Mouse (Mus musculus) hindbrain, embryonic 13.5 days (tissue): ENCODE results near the gene Glt1d1. TPM values are rescaled to one million over a fixed set of nuclear protein-coding genes. Genes with fewer than 3 reads are reported as not detected.

Experiments used
- ATAC-seq: fragments of 200-750 bp; cut with Nextera tagmentation; 2 replicates; pipeline ENCODE4 v1.8.0; 2017; ENCODE audit warnings: moderate TSS enrichment; ENCODE audit not compliant: low FRiP score
- H3K27ac ChIP-seq: fragments of 300-500 bp; sonication (generic); 2 replicates; pipeline ENCODE4 v1.5.1; 2015; ENCODE audit warnings: inconsistent platforms, mild to moderate bottlenecking, moderate library complexity
- H3K27me3 ChIP-seq: fragments of 300-500 bp; sonication (generic); 2 replicates; pipeline ENCODE4 v1.6.1; 2015; ENCODE audit warnings: mild to moderate bottlenecking, inconsistent platforms
- H3K36me3 ChIP-seq: fragments of 300-500 bp; sonication (generic); 2 replicates; pipeline ENCODE4 v1.6.1; 2015; ENCODE audit warnings: mild to moderate bottlenecking, inconsistent platforms
- H3K4me1 ChIP-seq: fragments of 300-500 bp; sonication (generic); replicated peaks from 2 replicates; pipeline ENCODE4 v1.6.1; 2015; ENCODE audit warnings: inconsistent platforms
- H3K4me2 ChIP-seq: fragments of 300-500 bp; sonication (generic); 2 replicates; pipeline ENCODE4 v1.6.1; 2015; ENCODE audit warnings: inconsistent platforms, mild to moderate bottlenecking, moderate library complexity
- H3K4me3 ChIP-seq: fragments of 300-500 bp; sonication (generic); 2 replicates; pipeline ENCODE4 v1.5.1; 2015; ENCODE audit warnings: mild to moderate bottlenecking, inconsistent platforms
- H3K9ac ChIP-seq: fragments of 300-500 bp; sonication (generic); 2 replicates; pipeline ENCODE4 v1.6.1; 2015; ENCODE audit warnings: mild to moderate bottlenecking, inconsistent platforms
- H3K9me3 ChIP-seq: fragments of 300-500 bp; sonication (generic); 2 replicates; pipeline ENCODE4 v1.6.1; 2016; ENCODE audit warnings: inconsistent platforms
- WGBS: fragments of 180-500 bp; shearing (Covaris S2); methylation state at CpG from one replicate; pipeline ENCODE4 v1.1.7; 2015; 5-methylcytosine and 5-hydroxymethylcytosine counted together
- polyA plus RNA-seq: library from polyadenylated mRNA; unstranded; fragments of >200 nt; fragmentation: Nextera tagmentation; extraction: Ambion mirVana; gene quantifications from 2 replicates; pipeline ENCODE4 v1.2.1, GENCODE M21; 2015

Glt1d1 gene
- polyA plus RNA-seq, 1 experiment from 2014 or later: 0.77 TPM

DNA sequence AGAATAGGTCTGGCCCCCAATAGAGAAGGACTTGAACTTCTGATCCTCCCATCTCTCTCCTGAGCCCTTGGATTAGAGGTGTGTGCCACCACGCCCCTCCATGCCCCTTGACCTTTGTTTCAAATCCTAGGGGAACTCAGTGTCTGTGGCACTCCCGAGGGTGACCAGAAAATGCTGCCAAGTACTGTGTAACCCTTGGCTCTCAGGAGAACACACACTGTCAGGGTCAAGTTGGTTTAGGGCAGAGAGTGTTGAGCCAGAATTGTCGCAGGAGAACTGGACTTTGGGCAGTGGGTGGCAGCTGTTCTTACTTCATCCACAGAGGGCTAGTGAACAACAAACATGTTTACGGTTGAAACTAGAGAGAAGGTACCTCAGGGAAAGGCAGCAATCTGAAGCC lies 5.6 kb downstream of the Glt1d1 start:
- H3K9ac ChIP-seq: no peak overlapping the region
- H3K9me3 ChIP-seq: no peaks in the 10 kb centered on the region
- no peak overlapping the region for H3K4me2 ChIP-seq
- 69% methylated on average over 4 of the region's 4 CpGs for WGBS
- H3K4me1 ChIP-seq: peaks cover 6% of the 10 kb centered on the region
- ATAC-seq: no peak
- H3K27ac ChIP-seq: no peak overlapping the region
- no peaks in the 10 kb centered on the region; the same call in 1 of the 2 replicates for H3K27me3 ChIP-seq
- H3K36me3 ChIP-seq: no peaks in the 10 kb centered on the region
- no peak overlapping the region for H3K4me3 ChIP-seq

DNA sequence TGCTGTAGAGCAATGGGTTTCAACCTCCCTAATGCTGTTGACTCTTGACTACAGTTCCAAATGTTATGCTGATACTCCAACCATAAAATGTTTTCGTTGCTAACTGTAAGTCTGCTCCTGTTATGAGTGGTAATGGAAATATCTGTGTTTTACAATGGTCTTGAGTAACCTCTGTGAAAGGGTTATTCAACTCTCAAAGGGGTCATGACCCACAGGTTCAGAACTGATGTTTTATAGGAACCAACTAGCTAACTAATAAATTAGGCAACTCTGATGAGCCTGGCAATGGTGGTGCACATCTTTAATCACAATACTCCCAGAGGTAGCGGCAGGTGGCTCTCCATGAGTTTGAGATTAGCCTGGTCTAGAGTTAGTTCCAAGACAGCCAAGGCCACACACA lies 6.1 kb downstream of the Glt1d1 start:
- no peaks in the 10 kb centered on the region for H3K36me3 ChIP-seq
- no peak for ATAC-seq
- no peak overlapping the region for H3K4me2 ChIP-seq
- no peak overlapping the region for H3K4me3 ChIP-seq
- H3K27ac ChIP-seq: no peak overlapping the region
- H3K27me3 ChIP-seq: no peaks in the 10 kb centered on the region; the same call in 1 of the 2 replicates
- H3K4me1 ChIP-seq: peaks cover under 1% of the 10 kb centered on the region
- WGBS: 93% methylated on average over 2 of the region's 2 CpGs
- H3K9ac ChIP-seq: no peak overlapping the region
- H3K9me3 ChIP-seq: no peaks in the 10 kb centered on the region

DNA sequence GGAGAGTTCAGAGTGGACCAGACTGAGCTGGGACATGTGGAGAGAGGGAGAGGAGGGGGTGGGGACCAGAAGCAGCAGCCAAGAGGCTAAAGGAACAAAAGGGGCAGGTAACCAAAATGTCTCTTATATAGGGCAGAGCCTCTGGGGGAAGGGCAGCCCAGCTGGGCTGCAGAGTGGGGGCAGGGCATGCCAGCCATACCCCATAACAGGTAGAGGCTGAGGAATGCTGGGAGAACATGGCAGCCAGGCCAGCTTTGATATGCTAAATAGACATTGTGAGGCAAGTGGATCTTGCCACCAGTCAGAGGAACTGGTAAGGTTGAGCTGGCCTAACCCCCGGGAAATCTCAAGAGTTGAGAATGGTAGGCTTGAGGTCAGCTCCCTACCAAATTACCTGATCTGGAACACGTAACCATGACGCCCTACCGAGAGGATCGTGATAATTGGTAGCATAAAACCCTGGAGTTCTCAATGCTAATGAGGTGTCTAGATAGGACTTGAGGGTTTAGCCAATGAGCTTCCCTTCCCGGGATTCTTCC lies 7.1 kb downstream of the Glt1d1 start:
- WGBS: 89% methylated on average over 6 of the region's 6 CpGs
- H3K27me3 ChIP-seq: no peaks in the 10 kb centered on the region

DNA sequence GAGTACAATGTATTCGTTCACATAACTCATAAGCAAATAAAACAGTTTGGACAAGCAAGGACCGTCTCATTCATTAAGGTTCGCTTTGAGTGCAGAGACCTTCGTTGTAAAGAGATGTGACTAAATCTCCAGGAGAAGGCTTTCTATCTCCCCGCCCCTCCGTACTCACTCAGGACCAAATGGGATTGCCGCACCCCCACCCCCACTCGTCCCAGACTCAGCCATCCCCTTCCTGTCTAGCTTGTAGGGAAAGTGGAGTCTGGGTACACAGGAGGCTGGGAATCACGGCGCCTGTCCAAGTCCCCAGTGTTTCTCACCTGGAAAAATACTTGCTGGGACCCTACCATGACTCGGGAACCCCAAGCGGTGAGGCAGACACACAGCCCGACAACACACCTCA lies 7.6 kb downstream of the Glt1d1 start:
- Histone ChIP-seq H3K4me1 (no peaks in the 10 kb centered on the region), H3K36me3 (no peaks in the 10 kb centered on the region), H3K4me2 (no peak overlapping the region), H3K9me3 (0 out of 2 replicates have a peak, but pooled peaks cover 3% of the 10 kb centered on the region), H3K9ac (no peak overlapping the region), H3K27ac (no peak overlapping the region), H3K27me3 (no peaks in the 10 kb centered on the region), H3K4me3 (no peak overlapping the region)
- 94% methylated on average over 13 of the region's 13 CpGs for WGBS
- ATAC-seq: no peak

More for the DNA sequence above, 7.1 kb downstream of the Glt1d1 start:
- Histone ChIP-seq H3K9me3 (0 out of 2 replicates have a peak, but pooled peaks cover 3% of the 10 kb centered on the region), H3K27ac (no peak overlapping the region), H3K4me1 (no peaks in the 10 kb centered on the region), H3K9ac (no peak overlapping the region), H3K36me3 (no peaks in the 10 kb centered on the region), H3K4me2 (no peak overlapping the region), H3K4me3 (no peak overlapping the region)
- ATAC-seq: no peak

DNA sequence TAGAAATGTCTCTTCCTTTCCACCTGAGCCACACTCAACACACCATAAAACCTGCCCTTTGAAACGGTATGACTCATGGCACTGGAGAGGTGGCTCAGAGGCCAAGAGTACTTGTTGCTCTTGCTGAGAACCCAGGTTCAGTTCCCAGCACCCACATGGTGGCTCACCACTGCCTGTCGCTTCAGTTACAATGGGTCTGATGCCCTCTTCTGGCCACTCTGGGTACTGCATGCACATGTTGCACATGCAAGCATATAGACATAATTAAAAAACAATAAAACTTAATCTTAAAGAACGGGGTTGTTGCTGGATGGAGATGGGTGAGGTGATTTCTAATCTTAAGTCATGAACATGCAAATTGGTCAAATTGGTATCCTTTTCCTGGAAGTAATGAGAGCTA lies 8.3 kb downstream of the Glt1d1 start:
- Histone ChIP-seq H3K9me3 (0 out of 2 replicates have a peak, but pooled peaks cover 3% of the 10 kb centered on the region), H3K27me3 (no peaks in the 10 kb centered on the region)
- ATAC-seq: no peak

DNA sequence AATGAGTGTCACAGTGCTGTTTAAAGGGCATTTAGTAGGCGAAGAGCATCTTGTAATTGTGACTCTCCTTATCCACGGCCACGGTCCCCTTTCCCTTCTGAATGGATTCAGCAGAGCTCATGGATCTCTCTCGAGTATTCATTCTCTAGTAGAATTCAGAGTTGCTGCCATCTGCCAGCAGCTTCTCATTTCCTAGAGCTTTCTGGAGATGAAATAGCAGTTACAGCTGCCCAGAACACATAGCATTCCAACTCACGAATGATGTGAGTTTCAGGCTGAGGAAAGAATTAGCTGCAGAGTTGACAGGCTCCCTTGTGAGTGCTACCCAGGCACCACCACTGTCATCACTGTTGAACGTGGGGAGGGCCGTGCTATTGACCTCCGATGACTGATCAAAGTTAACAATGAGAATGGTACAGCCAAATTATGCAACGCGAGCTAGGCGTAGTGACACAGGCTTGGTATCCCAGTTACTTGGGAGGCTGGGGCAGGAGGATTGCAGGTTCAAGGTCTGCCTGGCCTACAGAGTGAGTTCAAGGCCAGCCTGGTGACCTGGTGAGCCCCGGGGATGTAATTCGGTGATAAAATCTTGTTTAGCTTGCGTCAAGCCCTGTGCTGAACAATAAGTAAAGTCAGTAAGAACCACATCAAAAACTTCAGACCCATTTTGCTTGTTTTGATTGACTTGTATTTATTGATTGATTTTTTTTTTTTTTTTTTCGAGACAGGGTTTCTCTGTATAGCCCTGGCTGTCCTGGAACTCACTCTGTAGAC lies 9.3 kb downstream of the Glt1d1 start:
- no peaks in the 10 kb centered on the region for H3K4me1 ChIP-seq
- no peaks in the 10 kb centered on the region for H3K36me3 ChIP-seq
- ATAC-seq: no peak
- H3K27ac ChIP-seq: no peak overlapping the region
- no peak overlapping the region for H3K4me2 ChIP-seq
- no peaks in the 10 kb centered on the region for H3K27me3 ChIP-seq
- 0 out of 2 replicates have a peak, but pooled peaks cover 3% of the 10 kb centered on the region for H3K9me3 ChIP-seq
- no peak overlapping the region for H3K4me3 ChIP-seq
- 92% methylated on average over 15 of the region's 15 CpGs for WGBS
- H3K9ac ChIP-seq: no peak overlapping the region

More for the DNA sequence above, 8.3 kb downstream of the Glt1d1 start:
- WGBS: 97% methylated on average over 3 of the region's 3 CpGs
- Histone ChIP-seq H3K4me2 (no peak overlapping the region), H3K36me3 (no peaks in the 10 kb centered on the region), H3K4me3 (no peak overlapping the region), H3K27ac (no peak overlapping the region), H3K4me1 (no peaks in the 10 kb centered on the region), H3K9ac (no peak overlapping the region)

DNA sequence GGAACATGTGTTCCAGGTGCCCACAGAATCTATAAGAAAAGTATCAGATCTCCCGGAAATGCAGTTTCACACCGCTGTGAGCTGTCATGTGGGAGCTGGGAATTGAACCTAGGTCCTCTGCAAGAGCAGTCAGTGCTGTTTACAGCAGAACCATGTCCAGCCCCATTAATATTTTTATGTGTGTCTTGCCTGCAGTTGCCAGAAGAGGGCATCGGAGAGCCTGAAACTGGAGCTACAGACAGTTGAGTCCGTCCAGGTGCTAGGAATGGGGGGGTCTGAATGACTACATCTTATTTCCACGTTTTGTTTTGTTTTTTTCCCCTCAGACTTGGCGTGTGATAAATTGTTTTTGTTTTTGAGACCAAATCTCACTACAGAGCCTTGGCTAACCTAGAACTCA lies 16.0 kb downstream of the Glt1d1 start:
- peaks cover 6% of the 10 kb centered on the region; the same call in 1 of the 2 replicates for H3K36me3 ChIP-seq
- no peak overlapping the region for H3K4me2 ChIP-seq
- H3K9ac ChIP-seq: no peak overlapping the region
- 0 out of 2 replicates have a peak, but pooled peaks cover 3% of the 10 kb centered on the region for H3K9me3 ChIP-seq
- ATAC-seq: no peak
- H3K27me3 ChIP-seq: no peaks in the 10 kb centered on the region
- H3K4me1 ChIP-seq: no peaks in the 10 kb centered on the region
- no peak overlapping the region for H3K4me3 ChIP-seq
- no peak overlapping the region for H3K27ac ChIP-seq
- WGBS: 79% methylated on average over 6 of the region's 6 CpGs

DNA sequence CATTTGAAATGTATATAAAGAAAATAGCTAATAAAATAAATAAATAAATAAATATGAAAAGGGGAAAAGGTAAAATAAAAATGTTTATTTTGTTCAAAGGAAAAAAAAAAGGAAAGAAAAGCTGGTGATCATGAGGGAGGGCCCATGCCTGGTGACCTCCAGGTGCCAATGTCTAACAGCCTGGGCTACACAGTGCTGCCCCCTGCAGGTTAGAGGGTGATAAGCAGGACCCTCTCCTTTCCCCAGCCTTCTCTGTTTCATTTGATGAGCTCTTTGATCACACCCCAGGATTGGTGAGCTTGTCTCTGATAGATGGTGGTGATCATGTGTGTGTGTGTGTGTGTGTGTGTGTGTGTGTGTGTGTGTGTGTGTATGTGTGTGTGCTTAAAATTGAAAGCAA lies 17.0 kb downstream of the Glt1d1 start:
- H3K27ac ChIP-seq: no peak overlapping the region
- H3K4me1 ChIP-seq: no peaks in the 10 kb centered on the region
- 0 out of 2 replicates have a peak, but pooled peaks cover under 1% of the 10 kb centered on the region for H3K9me3 ChIP-seq
- no peak overlapping the region for H3K4me2 ChIP-seq
- H3K9ac ChIP-seq: no peak overlapping the region
- peaks cover 6% of the 10 kb centered on the region; the same call in 1 of the 2 replicates for H3K36me3 ChIP-seq
- no peak overlapping the region for H3K4me3 ChIP-seq
- H3K27me3 ChIP-seq: no peaks in the 10 kb centered on the region
- no peak for ATAC-seq

DNA sequence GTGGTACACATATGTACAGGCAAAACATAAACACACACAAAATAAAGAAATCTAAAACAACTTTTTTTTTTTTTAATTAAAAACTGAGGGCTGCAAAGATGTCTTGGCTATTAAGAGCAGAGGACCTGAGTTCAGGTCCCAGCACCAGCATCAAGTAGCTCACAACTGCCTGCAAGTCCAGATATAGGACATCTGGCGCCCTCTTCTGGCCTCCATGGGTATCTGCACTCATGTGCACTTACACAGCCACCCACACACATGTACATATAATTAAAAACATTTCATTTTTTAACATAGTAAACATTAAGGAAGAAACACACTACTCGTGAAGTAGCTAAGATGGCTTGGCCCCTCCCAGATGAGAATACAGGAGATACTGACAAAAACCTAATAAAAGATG lies 26.2 kb downstream of the Glt1d1 start:
- Histone ChIP-seq H3K27me3 (no peaks in the 10 kb centered on the region), H3K4me3 (no peak overlapping the region), H3K36me3 (no peaks in the 10 kb centered on the region; the same call in 1 of the 2 replicates), H3K9me3 (peaks cover 6% of the 10 kb centered on the region), H3K4me2 (no peak overlapping the region), H3K4me1 (no peaks in the 10 kb centered on the region), H3K27ac (no peak overlapping the region), H3K9ac (no peak overlapping the region)
- no peak for ATAC-seq
- WGBS: 86% methylated on average over 2 of the region's 2 CpGs

DNA sequence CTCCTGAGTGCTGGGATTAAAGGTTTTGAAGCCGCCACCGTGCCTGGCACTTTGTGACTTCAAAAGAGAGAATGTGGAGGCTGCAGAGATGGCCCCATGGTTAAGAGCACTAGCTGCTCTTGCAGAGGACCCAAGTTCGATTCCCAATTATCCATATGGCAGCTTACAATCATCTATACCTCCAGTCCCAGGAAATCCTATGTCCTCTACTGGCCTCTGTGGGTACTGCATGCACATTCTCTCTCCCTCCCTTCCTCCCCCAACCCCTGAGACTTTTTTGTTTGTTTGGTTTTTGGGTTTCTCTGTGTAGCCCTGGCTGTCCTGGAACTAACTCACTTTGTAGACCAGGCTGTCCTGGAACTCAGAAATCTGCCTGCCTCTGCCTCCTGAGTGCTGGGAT lies 27.2 kb downstream of the Glt1d1 start:
- 95% methylated on average over 3 of the region's 3 CpGs for WGBS

DNA sequence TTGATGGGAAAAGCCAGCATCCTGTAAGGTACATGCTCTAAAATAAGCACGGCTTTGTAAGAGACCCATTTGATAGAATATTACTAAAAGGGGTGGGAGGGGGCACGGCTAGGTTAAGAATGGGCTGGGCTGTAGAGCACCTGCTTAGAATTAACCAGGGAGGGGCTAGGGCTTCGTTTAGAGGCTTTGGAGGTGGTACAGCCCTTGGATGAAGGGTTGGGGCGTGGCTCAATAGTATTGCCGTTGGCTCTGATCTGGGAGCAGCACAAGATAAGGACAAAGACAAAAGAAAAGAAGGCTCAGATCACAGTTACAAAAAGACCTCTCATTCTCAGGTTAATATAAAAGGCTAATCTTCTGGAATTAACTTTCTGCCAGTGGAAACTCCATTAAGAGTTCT lies 28.2 kb downstream of the Glt1d1 start:
- WGBS: 81% methylated on average over 5 of the region's 5 CpGs
- Histone ChIP-seq H3K36me3 (no peaks in the 10 kb centered on the region; the same call in 1 of the 2 replicates), H3K27ac (no peak overlapping the region), H3K4me3 (no peak overlapping the region), H3K9ac (no peak overlapping the region), H3K27me3 (no peaks in the 10 kb centered on the region), H3K9me3 (peaks cover 6% of the 10 kb centered on the region), H3K4me1 (no peaks in the 10 kb centered on the region), H3K4me2 (no peak overlapping the region)
- no peak for ATAC-seq

More for the DNA sequence above, 27.2 kb downstream of the Glt1d1 start:
- H3K4me2 ChIP-seq: no peak overlapping the region
- H3K9me3 ChIP-seq: peaks cover 6% of the 10 kb centered on the region
- no peaks in the 10 kb centered on the region; the same call in 1 of the 2 replicates for H3K36me3 ChIP-seq
- H3K27ac ChIP-seq: no peak overlapping the region
- H3K4me1 ChIP-seq: no peaks in the 10 kb centered on the region
- no peak overlapping the region for H3K4me3 ChIP-seq
- no peak for ATAC-seq
- no peaks in the 10 kb centered on the region for H3K27me3 ChIP-seq
- no peak overlapping the region for H3K9ac ChIP-seq

DNA sequence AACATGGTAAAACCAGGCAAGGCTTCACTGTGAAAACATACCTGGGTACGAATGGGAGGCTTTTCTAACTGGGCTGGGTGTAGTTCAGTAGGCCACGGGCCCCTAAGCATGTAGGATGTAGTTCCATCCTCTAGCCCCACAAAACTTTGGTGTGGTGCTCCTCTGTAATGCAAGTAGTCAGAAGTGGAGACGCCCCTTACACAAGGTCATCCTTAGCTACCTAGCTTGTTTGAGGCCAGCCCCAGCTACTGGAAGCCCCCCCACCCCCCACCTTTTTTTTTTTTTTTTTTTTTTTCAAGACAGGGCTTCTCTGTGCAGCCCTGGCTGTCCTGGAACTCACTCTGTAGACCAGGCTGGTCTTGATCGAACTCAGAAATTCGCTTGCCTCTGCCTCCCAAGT lies 28.9 kb downstream of the Glt1d1 start:
- ATAC-seq: no peak
- Histone ChIP-seq H3K4me1 (no peaks in the 10 kb centered on the region), H3K9me3 (peaks cover 6% of the 10 kb centered on the region), H3K4me2 (no peak overlapping the region), H3K4me3 (no peak overlapping the region), H3K36me3 (no peaks in the 10 kb centered on the region; the same call in 1 of the 2 replicates), H3K27me3 (no peaks in the 10 kb centered on the region), H3K9ac (no peak overlapping the region), H3K27ac (no peak overlapping the region)
- 92% methylated on average over 5 of the region's 5 CpGs for WGBS

DNA sequence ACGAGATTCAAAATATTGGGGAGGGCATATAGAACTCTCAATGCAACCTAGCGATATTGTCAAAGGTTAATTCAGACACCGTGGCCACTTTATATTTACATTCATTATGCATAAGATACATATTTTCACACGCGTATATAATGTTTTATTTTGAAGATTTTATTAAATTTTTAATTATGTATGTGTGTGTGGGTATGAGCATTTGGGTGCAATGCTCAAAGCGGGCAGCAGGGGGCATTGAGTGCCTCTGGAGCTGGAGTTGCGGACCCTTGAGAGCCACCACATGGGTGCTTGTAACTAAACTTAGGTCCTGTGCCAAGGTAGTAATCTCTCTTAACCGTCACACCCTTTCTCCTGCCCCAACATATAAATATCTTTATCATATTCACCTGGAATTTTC lies 41.9 kb downstream of the Glt1d1 start:
- Histone ChIP-seq H3K4me3 (no peak overlapping the region), H3K36me3 (no peaks in the 10 kb centered on the region; the same call in 1 of the 2 replicates), H3K4me2 (no peak overlapping the region), H3K27me3 (no peaks in the 10 kb centered on the region), H3K4me1 (no peaks in the 10 kb centered on the region), H3K9me3 (no peaks in the 10 kb centered on the region), H3K9ac (no peak overlapping the region), H3K27ac (no peak overlapping the region)
- ATAC-seq: no peak
- 94% methylated on average over 8 of the region's 8 CpGs for WGBS
